Mouse (Mus musculus): Measurements from ENCODE around the gene Tcerg1l. TPM values are rescaled to one million over a fixed set of nuclear protein-coding genes. Genes with fewer than 3 reads are reported as not detected.

Gene Tcerg1l
- polyA plus RNA-seq, 1 experiment from 2014 or later: 0.42 TPM

GRCm38 (mm10) chr7:138284790-138285189, 112.7 kb downstream of the Tcerg1l start:
- no peaks in the 10 kb centered on the region for H3K4me1 ChIP-seq (replicated peaks)
- H3K27ac ChIP-seq (ENCODE audit: poor library complexity, severe bottlenecking): no peak overlapping the region
- no peak overlapping the region for H3K4me3 ChIP-seq
- no peaks in the 10 kb centered on the region for H3K36me3 ChIP-seq
- H3K27me3 ChIP-seq (replicated peaks): no peaks in the 10 kb centered on the region
- H3K4me2 ChIP-seq: no peak overlapping the region
- 83% methylated on average over 5 of the region's 5 CpGs for WGBS
- no peak overlapping the region for H3K9ac ChIP-seq
- H3K9me3 ChIP-seq (replicated peaks): no peaks in the 10 kb centered on the region
- ATAC-seq (ENCODE audit: insufficient number of reproducible peaks, low FRiP score): no peak

DNA sequence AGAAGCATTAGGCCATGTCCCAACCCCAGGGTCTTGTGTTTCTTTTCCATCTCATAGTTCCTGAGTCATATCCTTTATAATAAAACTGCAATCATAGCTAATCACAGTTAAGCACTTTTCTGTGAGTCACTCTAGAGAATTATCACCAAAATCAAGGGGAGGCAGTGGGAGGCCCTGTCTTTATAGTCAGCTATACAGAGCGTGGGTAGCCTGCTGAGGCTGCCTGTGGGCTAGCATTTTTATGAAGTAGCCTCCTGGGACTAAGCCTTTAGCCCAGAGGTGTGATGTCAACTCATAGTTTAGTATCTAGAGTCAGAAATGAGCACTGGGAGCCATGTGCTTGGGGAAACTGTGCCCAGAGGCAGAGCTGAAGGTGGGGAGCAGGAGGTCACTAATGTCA, 122.3 kb downstream of the Tcerg1l start:
- Histone ChIP-seq H3K27me3 (replicated peaks) (no peaks in the 10 kb centered on the region), H3K36me3 (no peaks in the 10 kb centered on the region), H3K4me1 (replicated peaks) (no peaks in the 10 kb centered on the region), H3K9ac (no peak overlapping the region), H3K4me2 (no peak overlapping the region), H3K27ac (ENCODE audit: poor library complexity, severe bottlenecking) (no peak overlapping the region), H3K9me3 (replicated peaks) (no peaks in the 10 kb centered on the region), H3K4me3 (no peak overlapping the region)
- no peak for ATAC-seq (ENCODE audit: insufficient number of reproducible peaks, low FRiP score)
- WGBS: 71% methylated on average over 1 of the region's 1 CpGs

- no peak for ATAC-seq (ENCODE audit: insufficient number of reproducible peaks, low FRiP score)
- Histone ChIP-seq H3K36me3 (no peaks in the 10 kb centered on the region), H3K4me3 (no peak overlapping the region), H3K27me3 (replicated peaks) (no peaks in the 10 kb centered on the region), H3K9ac (no peak overlapping the region), H3K9me3 (replicated peaks) (no peaks in the 10 kb centered on the region), H3K27ac (ENCODE audit: poor library complexity, severe bottlenecking) (no peak overlapping the region), H3K4me2 (no peak overlapping the region), H3K4me1 (replicated peaks) (no peaks in the 10 kb centered on the region)
- WGBS: 87% methylated on average over 7 of the region's 7 CpGs
Measured at GRCm38 (mm10) chr7:138271328-138271727, 126.2 kb downstream of the Tcerg1l start.

- WGBS: 86% methylated on average over 8 of the region's 8 CpGs
Measured at GRCm38 (mm10) chr7:138269386-138269785, 128.1 kb downstream of the Tcerg1l start.

DNA sequence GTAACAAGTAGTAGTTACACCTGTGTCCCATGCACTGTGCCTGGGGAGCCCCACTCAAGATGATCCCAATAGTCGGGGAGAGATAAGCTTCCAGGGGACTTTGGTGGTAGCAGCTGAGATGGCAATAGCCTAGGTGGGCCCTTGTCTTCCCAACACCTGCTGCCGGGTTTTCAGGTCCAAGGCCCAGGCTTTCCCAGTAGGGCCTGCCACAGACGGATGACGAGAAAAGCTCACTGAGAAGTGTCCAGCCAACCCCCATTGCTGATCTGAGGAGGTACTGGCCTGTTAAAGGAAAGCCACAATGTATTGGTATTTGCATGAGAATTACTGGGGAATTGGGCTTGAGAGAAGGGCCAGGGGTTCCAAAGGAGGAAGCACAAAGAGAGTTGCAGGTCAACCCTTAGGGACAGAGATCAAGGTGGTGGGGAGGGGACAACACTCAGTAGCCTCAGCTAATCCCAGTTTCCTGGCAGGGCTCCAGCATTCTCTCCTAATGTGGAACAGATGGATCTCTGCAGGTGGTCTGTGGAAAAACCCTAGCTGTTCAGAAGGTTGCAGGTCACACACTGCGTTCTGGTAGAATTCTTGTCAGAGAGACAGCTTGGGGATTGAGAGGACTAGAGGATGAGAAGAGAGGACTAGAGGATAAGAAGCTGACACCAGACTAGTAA, 129.4 kb downstream of the Tcerg1l start:
- Histone ChIP-seq H3K27me3 (replicated peaks) (no peaks in the 10 kb centered on the region), H3K27ac (ENCODE audit: poor library complexity, severe bottlenecking) (no peak overlapping the region), H3K4me3 (no peak overlapping the region), H3K9ac (no peak overlapping the region), H3K4me2 (no peak overlapping the region), H3K36me3 (no peaks in the 10 kb centered on the region), H3K4me1 (replicated peaks) (no peaks in the 10 kb centered on the region), H3K9me3 (replicated peaks) (no peaks in the 10 kb centered on the region)
- 60% methylated on average over 5 of the region's 5 CpGs for WGBS
- no peak for ATAC-seq (ENCODE audit: insufficient number of reproducible peaks, low FRiP score)

More at GRCm38 (mm10) chr7:138269386-138269785, 128.1 kb downstream of the Tcerg1l start:
- Histone ChIP-seq H3K4me2 (no peak overlapping the region), H3K4me3 (no peak overlapping the region), H3K36me3 (no peaks in the 10 kb centered on the region), H3K27ac (ENCODE audit: poor library complexity, severe bottlenecking) (no peak overlapping the region), H3K9me3 (replicated peaks) (no peaks in the 10 kb centered on the region), H3K9ac (no peak overlapping the region), H3K27me3 (replicated peaks) (no peaks in the 10 kb centered on the region), H3K4me1 (replicated peaks) (no peaks in the 10 kb centered on the region)
- no peak for ATAC-seq (ENCODE audit: insufficient number of reproducible peaks, low FRiP score)

- 80% methylated on average over 5 of the region's 5 CpGs for WGBS
- no peak for ATAC-seq (ENCODE audit: insufficient number of reproducible peaks, low FRiP score)
Measured at GRCm38 (mm10) chr7:138248612-138249011, 148.9 kb downstream of the Tcerg1l start.

DNA sequence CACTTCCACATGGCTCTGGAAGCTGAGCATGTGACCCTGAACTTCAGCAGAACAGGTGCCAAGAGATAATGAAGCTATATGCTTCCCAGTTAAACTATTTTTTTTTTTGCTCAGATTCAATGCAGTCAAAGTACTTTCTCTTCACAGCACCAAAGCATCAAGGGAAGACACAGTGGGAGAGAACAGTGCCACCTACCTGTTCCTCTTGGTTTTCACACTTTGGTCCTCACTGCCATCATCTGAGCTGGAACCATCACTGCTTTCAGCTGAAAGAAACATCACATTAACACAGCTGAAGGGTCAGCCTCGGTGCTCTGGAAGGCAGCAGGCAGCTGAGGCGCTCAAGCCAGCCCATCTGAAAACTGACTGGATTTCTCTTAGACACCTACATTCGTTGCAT, 149.4 kb downstream of the Tcerg1l start:
- no peak for ATAC-seq (ENCODE audit: insufficient number of reproducible peaks, low FRiP score)
- WGBS: 71% methylated on average over 3 of the region's 3 CpGs

More at GRCm38 (mm10) chr7:138248612-138249011, 148.9 kb downstream of the Tcerg1l start:
- H3K27ac ChIP-seq (ENCODE audit: poor library complexity, severe bottlenecking): no peak overlapping the region
- H3K4me1 ChIP-seq (replicated peaks): no peaks in the 10 kb centered on the region
- H3K4me3 ChIP-seq: no peak overlapping the region
- H3K9me3 ChIP-seq (replicated peaks): peaks cover 4% of the 10 kb centered on the region; the same call in 1 of the 2 replicates
- H3K27me3 ChIP-seq (replicated peaks): no peaks in the 10 kb centered on the region
- H3K9ac ChIP-seq: no peak overlapping the region
- no peak overlapping the region for H3K4me2 ChIP-seq
- no peaks in the 10 kb centered on the region for H3K36me3 ChIP-seq

GRCm38 (mm10) chr7:138246684-138247083, 150.8 kb downstream of the Tcerg1l start:
- no peaks in the 10 kb centered on the region for H3K36me3 ChIP-seq
- H3K4me1 ChIP-seq (replicated peaks): no peaks in the 10 kb centered on the region
- no peak overlapping the region for H3K4me3 ChIP-seq
- H3K27me3 ChIP-seq (replicated peaks): no peaks in the 10 kb centered on the region
- WGBS: 49% methylated on average over 2 of the region's 2 CpGs
- H3K4me2 ChIP-seq: no peak overlapping the region
- H3K27ac ChIP-seq (ENCODE audit: poor library complexity, severe bottlenecking): no peak overlapping the region
- H3K9ac ChIP-seq: no peak overlapping the region
- peaks cover 4% of the 10 kb centered on the region; the same call in 1 of the 2 replicates for H3K9me3 ChIP-seq (replicated peaks)
- no peak for ATAC-seq (ENCODE audit: insufficient number of reproducible peaks, low FRiP score)

More for the DNA sequence above, 149.4 kb downstream of the Tcerg1l start:
- Histone ChIP-seq H3K4me3 (no peak overlapping the region), H3K9me3 (replicated peaks) (peaks cover 4% of the 10 kb centered on the region; the same call in 1 of the 2 replicates), H3K4me1 (replicated peaks) (no peaks in the 10 kb centered on the region), H3K36me3 (no peaks in the 10 kb centered on the region), H3K9ac (no peak overlapping the region), H3K27ac (ENCODE audit: poor library complexity, severe bottlenecking) (no peak overlapping the region), H3K4me2 (no peak overlapping the region), H3K27me3 (replicated peaks) (no peaks in the 10 kb centered on the region)

DNA sequence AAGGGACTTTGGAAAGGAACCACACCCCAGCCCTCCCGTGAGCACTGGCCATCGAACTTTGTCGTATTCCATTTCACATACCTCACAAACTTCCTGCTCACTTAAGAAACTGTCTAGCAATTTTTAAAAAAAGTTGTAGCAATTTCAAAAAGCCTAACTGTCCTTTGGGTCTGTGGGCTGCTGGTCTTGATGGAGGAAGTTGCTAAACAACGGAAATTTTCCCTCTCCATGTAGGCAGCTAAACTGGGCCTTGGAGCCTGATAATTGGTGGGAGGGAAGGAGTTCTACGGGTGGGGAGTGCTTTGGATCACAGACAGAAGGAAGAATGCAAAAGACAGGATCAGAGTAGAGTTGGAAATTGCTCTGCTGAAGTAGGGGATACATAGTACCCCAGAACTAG, 155.3 kb downstream of the Tcerg1l start:
- no peak for ATAC-seq (ENCODE audit: insufficient number of reproducible peaks, low FRiP score)
- no peaks in the 10 kb centered on the region for H3K36me3 ChIP-seq
- no peak overlapping the region for H3K4me2 ChIP-seq
- 72% methylated on average over 5 of the region's 5 CpGs for WGBS
- no peaks in the 10 kb centered on the region for H3K27me3 ChIP-seq (replicated peaks)
- no peaks in the 10 kb centered on the region for H3K4me1 ChIP-seq (replicated peaks)
- no peaks in the 10 kb centered on the region for H3K9me3 ChIP-seq (replicated peaks)
- H3K27ac ChIP-seq (ENCODE audit: poor library complexity, severe bottlenecking): no peak overlapping the region
- H3K9ac ChIP-seq: no peak overlapping the region
- H3K4me3 ChIP-seq: no peak overlapping the region

DNA sequence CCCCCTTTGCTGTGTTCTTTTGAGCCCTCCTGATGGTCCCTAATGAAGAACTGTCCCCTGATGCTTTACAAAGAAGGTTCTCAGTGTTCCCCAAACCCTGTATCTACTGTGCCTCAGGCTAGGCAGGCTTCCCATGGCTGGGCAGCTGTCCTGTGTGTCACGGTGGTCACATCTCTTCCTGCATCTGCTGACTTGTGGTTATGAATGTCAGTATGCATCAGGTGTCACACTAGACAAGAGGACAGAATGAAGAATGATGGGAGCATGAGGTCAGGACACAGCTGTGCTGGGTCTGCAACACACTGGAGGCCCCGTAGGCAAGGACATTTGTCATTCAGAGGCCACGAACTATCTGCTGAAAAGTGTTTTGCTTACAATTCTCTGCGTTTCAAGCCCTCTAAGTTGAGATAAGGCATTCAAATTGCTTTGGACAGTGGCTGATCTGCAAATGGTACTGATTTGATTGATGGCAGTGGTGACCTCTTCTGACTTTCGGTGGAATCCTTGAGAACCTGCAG, 159.8 kb downstream of the Tcerg1l start:
- Histone ChIP-seq H3K4me1 (replicated peaks) (no peaks in the 10 kb centered on the region), H3K27me3 (replicated peaks) (no peaks in the 10 kb centered on the region), H3K9me3 (replicated peaks) (no peaks in the 10 kb centered on the region), H3K36me3 (no peaks in the 10 kb centered on the region), H3K9ac (no peak overlapping the region), H3K4me2 (no peak overlapping the region), H3K27ac (ENCODE audit: poor library complexity, severe bottlenecking) (no peak overlapping the region), H3K4me3 (no peak overlapping the region)
- ATAC-seq (ENCODE audit: insufficient number of reproducible peaks, low FRiP score): no peak
- WGBS: 47% methylated on average over 5 of the region's 5 CpGs

DNA sequence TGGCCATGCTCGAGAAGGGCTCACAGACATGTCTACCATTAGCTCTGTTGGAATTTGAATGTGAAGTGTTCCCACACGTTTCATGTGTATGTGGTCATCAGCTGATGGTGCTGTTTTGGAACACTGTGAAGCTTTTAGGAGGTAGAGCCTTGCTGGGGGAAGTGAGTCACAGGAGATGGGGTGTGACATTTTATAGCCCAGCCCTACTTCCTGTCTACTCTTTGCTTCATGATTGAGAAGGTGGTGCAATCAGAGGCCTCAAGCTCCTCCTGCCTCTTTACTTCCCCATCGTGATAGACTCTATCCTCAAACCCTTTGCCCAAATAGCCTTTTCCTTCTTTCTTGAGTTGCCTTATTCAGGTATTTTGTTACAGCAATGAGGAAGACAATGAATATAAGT, 173.3 kb downstream of the Tcerg1l start:
- WGBS: 65% methylated on average over 3 of the region's 3 CpGs
- Histone ChIP-seq H3K9me3 (replicated peaks) (no peaks in the 10 kb centered on the region), H3K4me1 (replicated peaks) (no peaks in the 10 kb centered on the region), H3K27me3 (replicated peaks) (no peaks in the 10 kb centered on the region), H3K4me3 (no peak overlapping the region), H3K4me2 (no peak overlapping the region), H3K27ac (ENCODE audit: poor library complexity, severe bottlenecking) (no peak overlapping the region), H3K36me3 (no peaks in the 10 kb centered on the region), H3K9ac (no peak overlapping the region)
- no peak for ATAC-seq (ENCODE audit: insufficient number of reproducible peaks, low FRiP score)

- ATAC-seq (ENCODE audit: insufficient number of reproducible peaks, low FRiP score): no peak
- H3K4me1 ChIP-seq (replicated peaks): no peaks in the 10 kb centered on the region
- H3K4me2 ChIP-seq: no peak overlapping the region
- H3K9ac ChIP-seq: no peak overlapping the region
- H3K27me3 ChIP-seq (replicated peaks): no peaks in the 10 kb centered on the region
- H3K27ac ChIP-seq (ENCODE audit: poor library complexity, severe bottlenecking): no peak overlapping the region
- H3K36me3 ChIP-seq: no peaks in the 10 kb centered on the region
- 56% methylated on average over 4 of the region's 4 CpGs for WGBS
- no peaks in the 10 kb centered on the region for H3K9me3 ChIP-seq (replicated peaks)
- H3K4me3 ChIP-seq: no peak overlapping the region
Measured at GRCm38 (mm10) chr7:138222951-138223350, 174.6 kb downstream of the Tcerg1l start.
